Mouse (Mus musculus) embryonic fibroblast, embryonic 13.5 days (primary cell): ENCODE measurements around the gene Fam117a.

ENCODE experiments used
- CTCF ChIP-seq: IDR thresholded peaks from 2 replicates; pipeline ENCODE4 v1.5.1; 2011; ENCODE audit warnings: mild to moderate bottlenecking, control low read depth, low read length, moderate library complexity, borderline replicate concordance; ENCODE audit not compliant: insufficient read depth
- POLR2A ChIP-seq: IDR thresholded peaks from 2 replicates; pipeline ENCODE4 v1.6.1; 2011; ENCODE audit warnings: low read depth, mild to moderate bottlenecking, control low read depth, low read length, moderate library complexity

DNA sequence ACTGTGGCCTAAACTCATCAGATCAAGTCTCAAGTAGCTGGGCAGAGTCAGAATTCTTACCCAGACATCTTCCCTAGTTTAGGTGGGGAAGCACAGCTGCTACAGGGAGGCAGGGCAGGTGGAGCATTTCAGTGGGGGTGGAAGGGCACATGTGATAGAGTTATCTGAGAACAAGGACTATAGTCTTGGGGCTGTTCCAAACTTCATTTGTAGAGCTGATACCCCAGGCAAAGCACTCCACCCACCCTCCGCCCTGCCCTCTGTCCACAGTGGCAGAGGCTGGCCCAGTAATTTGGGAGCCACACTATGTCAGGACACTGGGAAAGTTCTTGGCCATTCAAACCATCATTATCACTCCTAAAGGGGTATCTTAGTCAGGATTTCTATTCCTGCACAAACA, 16.8 kb upstream of the Fam117a start:
- TF ChIP-seq CTCF (no peak), POLR2A (no peak)
